Mouse (Mus musculus): ENCODE results near the gene Xlr5a.
"Not testable (repeated sequence)": the region's sequence is repeated elsewhere in the genome, so short reads cannot be mapped to it uniquely, and the experiment has no call there.

Xlr5a gene

DNA sequence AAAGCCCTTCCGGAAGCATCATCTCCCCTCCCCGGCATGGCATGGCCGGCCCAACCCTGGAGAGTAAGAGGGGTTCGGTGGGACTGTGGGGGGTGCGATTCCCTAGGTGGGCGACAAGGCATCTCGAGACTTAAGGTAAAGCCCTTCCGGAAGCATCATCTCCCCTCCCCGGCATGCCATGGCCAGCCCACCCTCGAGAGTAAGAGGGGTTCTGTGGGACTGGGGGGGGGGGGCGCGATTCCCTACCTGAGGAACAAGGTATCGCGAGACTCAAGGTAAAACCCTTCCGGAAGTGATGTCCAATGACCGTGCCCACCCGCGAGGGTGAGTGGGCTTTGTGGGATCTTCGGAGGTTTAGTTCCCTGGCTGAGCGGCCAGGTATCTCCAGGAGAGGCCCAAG, 144.3 kb downstream of the Xlr5a start, which contains the start of gene Xlr5b:
Gene Xlr5b, plus strand, starts transcription at position 301 of the 400 bp plus-strand sequence.
- in situ Hi-C loops (cut with MboI, MseI) = loop anchor here (5.0 to 25.0 kb wide), 3 partner anchors 44 to 1639 kb away; partner anchors contain the start of genes Xlr3b (in 1 of the 2), Xlr5a (in 1 of the 2) and Xlr5c (in 1 of the 2)

DNA sequence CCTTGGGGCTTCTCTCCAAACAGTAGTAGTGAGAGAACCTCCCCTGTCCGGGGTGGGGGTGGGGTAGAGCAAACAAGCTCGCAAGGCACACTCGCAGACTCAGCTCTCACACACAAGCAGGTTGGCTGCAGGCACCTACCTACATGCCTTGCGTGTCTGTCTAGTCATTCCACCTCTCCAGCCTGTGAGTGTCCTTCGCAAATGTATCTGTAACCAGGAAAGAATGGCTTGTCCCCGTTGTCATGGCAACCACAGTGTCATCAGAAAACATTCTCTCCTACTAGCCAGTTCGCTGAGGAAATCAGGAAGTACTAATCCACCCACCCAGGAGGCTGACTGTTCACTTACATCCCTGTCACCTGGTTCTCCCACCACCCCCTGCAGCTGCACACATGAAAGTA, 149.6 kb downstream of the Xlr5a start:
- in situ Hi-C loops (cut with MboI, MseI) = loop anchor here in 1 of 2 experiments (25.0 kb wide), 1 partner anchor 1644 kb away; no protein-coding TSS in a partner anchor

DNA sequence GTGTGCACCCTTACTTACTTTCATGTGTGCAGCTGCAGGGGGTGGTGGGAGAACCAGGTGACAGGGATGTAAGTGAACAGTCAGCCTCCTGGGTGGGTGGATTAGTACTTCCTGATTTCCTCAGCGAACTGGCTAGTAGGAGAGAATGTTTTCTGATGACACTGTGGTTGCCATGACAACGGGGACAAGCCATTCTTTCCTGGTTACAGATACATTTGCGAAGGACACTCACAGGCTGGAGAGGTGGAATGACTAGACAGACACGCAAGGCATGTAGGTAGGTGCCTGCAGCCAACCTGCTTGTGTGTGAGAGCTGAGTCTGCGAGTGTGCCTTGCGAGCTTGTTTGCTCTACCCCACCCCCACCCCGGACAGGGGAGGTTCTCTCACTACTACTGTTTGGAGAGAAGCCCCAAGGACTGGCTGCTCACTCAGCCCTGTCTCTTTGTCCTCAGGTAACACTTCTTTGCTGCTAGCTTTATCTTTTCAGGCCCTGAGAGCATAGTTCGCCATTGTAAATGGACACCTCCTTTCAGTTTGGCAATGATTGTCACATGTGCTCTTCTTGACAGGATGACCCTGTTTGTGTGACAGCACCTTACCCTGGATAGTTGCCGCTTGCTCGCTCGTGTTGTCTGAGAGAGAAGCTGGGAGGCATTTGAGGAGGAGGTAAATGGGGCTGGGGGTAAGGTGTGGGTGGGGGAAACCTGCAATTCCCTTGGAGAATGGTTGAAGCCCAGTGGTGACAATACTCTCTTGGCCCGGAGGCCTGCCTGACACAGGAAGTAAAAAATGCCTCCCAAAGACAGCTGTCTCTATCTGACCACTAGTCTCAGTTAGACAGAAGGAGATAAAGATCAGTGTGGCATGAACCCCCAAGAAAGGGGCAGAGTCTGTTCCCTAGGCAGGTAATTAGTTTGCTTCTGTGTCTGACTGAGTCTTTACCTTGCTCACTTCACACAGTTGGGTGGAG, 169.6 kb downstream of the Xlr5a start:
- in situ Hi-C loops (cut with MboI, MseI) = not testable (repeated sequence)

DNA sequence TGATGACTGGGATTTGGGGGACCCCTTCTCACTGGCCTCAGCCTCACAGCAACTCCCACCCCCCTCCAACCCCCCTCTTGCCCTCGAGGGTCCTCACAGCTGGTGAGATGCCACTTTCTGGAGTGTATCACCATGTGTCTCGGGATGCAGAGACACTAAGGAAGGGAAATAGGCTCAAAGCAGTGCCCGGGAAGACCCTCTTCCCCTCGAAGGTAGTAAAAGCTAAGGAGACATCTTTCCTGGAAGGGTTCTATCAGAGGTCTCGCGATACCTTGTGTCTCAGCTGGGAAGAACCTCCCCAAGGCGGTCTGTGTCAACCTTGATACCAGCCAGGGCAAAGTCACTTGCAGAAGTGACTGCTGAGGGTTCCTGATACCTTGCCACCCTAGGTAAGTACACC, 176.0 kb downstream of the Xlr5a start, which contains the start of gene Gm14685:
Gene Gm14685, plus strand, starts transcription at position 301 of the 400 bp plus-strand sequence.
- in situ Hi-C loops (cut with MboI, MseI) = not testable (repeated sequence)

DNA sequence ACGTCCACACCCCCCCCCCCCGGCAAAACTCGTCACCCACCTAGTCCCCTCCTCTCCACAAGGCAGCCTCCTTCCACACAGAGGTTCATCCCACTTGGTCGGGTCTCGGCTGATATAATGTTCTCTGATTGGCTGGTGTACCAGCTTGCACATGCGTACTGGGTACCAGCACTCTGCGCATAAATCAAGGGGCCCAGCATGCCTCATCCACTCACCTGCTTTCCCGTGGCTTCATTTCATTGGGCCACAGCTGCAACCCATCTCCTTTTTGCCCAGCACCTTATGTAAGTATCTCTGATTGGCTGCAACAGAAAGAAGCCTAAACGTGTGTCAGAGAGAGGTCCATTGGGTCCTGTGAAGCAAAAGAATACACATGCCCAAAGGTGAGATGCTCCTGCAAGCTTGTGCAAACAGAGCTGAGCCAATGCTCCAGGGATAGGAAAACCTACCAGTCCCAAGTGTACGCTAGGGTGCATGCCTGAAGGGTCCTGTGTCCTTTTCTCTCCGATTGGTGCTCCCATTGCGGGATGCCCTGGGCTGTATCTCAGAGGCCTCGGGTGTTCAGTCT, 195.8 kb downstream of the Xlr5a start, which contains the start of gene Xlr3a:
Gene Xlr3a, minus strand, starts transcription at position 155 of the 568 bp plus-strand sequence.
- in situ Hi-C loops (cut with MboI, MseI) = loop anchor here (5.0 kb wide), 2 partner anchors 1600 to 1810 kb away; no protein-coding TSS in a partner anchor

DNA sequence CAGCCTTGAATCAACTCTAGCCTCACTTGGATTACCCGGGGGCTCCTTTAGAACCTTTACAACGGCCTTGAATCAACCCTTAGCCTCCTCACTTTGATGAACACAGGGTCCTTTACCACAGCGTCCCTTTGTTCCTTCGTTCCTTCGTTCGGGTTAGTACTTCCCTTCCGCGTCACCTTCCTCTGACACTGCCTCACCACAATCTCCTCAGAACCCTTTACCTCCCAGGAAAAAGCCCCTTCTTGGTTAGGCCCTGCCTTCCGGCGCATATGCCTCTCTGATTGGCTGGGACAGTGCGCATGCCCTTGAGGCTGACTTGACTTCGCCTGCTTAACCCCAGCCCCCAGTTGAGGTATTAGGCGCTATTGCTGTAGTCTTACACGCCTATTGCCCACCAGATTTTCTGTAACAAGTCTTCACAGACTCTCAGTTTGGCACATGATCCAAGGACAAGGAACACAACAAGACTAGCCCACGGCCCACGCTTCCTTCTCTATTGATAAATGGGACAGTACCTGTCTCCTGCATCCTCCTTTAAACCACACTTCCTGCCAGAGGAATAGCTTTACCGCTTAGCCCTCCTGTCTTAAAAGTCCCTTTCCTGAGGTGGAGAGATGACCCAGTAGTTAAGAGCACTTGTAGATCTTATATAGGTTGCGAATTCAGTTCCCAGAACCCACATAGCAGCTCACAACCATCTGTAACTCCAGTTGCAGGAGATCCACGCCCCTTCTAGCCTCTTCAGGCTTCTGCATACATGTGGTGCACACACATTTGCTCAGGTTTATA, 210.3 kb downstream of the Xlr5a start, which contains the start of gene Xlr4a:
Gene Xlr4a, minus strand, starts transcription at position 212 of the 789 bp plus-strand sequence.
- in situ Hi-C loops (cut with MboI, MseI) = not testable (repeated sequence)

DNA sequence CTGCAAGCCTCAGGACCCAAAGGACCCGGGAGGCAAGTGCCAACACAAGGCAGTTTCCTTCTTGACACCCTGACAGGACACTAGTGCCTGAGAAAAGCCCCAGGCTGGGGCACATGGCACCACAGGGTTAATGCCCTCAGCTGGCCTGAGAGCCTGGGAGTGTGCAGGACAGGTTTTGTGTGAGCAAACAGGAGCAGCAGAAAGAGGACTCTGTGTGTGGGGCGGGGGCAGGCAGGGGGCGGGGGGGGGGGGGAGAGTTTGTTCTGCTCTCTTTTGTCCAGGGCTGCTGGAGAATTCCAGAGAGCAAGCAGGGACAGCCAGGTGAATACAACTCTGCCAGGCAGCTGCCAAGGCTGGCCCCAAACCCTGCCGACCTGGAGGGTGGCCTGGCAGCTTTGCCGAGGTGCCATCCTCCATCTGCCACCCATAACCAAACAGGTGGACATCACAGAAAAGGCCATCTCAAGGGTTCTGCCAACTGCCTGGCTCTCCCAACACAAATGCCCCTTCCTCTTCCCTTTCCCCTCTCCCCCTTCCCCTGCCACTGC, 225.9 kb downstream of the Xlr5a start:
- in situ Hi-C loops (cut with MboI, MseI) = not testable (repeated sequence)

DNA sequence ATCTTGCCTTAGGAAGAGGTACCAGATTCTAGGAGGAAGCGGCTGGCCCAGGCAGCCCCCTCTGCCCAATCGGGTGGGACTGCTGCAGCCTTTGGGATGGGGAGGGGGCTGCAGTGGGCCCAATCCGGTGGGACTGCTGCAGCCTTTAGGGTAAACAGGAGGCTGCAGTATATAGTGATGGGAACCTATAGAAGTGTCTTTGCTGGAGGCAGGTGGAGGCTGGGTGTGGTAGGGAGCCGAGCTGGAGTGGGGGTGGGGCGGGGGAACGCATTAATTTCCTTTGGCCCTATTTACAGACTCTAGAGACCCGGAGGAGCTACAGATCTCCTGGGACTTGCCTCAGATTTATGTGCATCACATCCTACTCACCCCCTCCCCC, 228.4 kb downstream of the Xlr5a start, which contains the start of gene Pnma3:
Gene Pnma3, plus strand, starts transcription at position 373 of the 379 bp plus-strand sequence.
- in situ Hi-C loops (cut with MboI, MseI) = no loop called here

DNA sequence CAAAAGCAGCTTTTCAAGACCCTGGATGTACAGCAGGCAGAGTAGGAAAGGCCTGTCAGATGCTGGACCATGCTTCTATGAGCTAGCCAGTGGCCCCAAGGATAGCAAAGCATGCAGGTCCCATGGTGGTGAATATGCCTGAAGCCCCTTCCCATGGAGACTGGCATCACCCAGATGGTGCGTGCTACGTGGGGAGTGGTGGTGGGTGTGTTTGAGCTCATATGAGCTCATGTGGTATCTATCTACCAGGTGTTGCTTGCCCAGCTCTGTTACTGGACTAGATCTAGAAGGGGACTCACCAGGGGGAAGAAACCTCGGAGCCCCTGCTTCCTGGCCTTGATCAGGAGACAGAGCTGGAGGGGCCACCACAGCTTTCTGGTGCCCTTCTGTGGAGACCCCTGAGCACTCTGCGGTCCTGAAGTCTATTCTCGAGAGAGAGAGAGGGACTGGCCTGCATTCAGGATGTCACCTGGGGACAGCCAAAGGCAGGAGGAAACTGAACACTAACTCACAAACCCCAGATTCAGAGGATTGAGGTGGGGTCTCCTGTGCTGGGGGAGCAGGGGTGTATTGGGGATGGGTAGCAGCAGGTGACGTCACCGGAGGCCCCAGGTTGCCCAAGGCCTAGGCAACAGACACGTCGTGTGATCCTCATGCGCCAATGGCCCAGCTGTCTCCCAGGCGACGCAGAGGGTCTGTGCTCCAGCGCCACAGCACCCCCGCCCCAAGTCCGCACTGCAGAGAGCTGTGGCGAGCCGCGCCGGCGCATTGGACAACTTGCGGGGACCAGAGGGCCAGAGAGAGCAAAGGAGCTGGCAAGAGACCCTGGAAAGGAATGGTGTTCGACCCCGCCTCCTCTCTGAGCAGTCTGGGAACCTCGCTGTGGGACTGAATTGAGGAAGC, 229.0 kb downstream of the Xlr5a start:
- in situ Hi-C loops (cut with MboI, MseI) = no loop called here

DNA sequence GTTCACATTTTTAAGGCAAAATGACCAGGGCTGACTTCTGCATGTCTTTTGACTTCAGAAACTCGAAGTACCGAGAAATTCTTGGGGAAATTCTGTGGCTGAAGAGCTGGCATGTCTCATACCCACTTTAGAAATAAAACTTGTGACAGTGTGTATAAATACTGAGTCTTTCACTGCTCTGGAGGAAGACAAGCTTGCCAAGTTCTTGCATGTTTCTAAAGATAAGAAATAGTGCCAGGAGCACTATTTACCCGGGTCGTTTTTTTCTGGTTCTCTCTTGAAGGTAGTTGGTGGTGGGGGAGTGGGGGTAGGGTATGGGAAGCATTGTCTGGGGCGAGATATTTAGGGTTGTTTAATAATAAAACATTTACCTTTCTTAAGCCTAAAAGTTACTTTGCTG, 230.5 kb downstream of the Xlr5a start:
- in situ Hi-C loops (cut with MboI, MseI) = no loop called here

DNA sequence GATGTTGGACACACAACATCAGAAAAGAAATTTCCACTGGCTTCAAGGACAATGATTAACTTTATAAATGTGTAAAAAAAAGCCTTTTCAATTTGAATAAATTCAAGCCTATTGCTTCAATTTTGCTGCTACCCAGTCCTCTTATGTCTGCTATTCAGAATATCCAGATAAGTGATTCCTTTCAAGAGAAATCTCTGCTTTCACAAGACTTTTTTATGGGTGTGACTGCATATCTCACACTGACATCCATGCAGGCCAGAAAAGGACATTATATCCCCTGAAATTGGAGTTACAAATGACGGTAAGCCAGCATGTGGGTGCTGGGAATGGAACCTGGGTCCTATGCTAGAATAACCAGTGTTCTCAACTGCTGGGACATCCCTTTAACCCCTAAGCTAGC, 231.2 kb downstream of the Xlr5a start:
- in situ Hi-C loops (cut with MboI, MseI) = no loop called here

All from T-helper 17 cell (primary cell).